Mouse (Mus musculus): ENCODE measurements around the gene Popdc2.
"Not testable (repeated sequence)": the region's sequence is repeated elsewhere in the genome, so short reads cannot be mapped to it uniquely, and the experiment has no call there.

Gene Popdc2

DNA sequence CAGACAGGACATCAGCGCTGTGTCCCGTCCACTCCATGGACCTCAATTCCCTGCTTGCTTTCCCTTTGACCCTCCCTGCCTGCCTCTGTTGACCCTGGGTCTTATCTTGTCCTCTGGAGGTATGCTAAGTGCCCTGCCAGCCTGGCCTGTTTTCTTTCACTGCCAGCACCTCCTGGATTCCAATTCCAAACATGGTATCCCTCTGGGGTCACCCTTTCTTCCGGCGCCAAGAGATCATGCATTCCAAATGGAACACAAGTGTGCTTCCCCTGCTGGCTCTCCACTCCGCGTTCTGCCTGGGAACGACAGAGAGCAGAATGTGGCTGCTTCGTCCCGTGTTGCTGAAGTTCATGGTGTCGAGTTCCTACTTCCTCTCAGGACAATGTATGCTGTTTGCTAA is at the start of gene Popdc2:
Gene Popdc2, plus strand, starts transcription at position 277 of the 400 bp plus-strand sequence.
- no peak for DNase-seq (ENCODE audit: low spot score in 2 of 2)

DNA sequence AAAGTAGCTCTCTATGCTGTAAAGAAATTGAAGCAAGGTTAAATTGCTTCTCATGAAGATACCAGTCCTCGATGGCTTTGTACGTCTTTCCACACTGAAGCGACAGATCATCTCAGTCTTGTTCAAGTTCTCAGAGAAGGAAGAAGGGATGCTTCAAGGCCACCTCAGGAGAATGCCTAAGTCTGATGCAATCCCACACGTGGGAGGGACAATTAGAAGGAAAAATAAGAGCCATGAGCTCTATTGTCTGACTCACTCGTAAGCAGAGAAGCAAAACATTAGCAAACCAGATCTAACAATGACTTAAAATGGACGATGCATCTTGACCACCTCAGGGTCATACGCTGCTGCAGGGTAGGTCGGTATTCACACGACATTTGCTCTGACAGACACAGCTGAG is 43.5 kb upstream of the Popdc2 start:
- DNase-seq (ENCODE audit: low spot score in 2 of 2): no peak

DNA sequence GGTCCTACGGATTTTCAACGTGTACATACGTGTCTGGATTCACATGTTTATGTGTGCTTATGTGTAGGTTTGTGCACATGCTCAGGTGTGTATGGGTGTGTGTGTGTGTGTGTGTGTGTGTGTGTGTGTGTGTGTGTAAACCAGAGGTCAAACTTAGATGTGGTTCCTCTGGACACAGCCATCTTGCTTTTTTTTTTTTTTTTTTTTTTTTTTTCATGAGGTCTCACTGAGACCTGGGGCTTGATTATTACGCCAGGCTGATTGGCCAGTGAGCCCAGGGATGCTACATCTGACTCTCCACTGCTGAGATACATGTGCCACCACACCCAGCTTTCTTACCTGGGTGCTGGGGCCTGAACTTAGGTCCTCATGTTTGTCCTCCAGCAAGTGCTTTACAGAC is 42.9 kb upstream of the Popdc2 start:
- DNase-seq (ENCODE audit: low spot score in 2 of 2): no peak

DNA sequence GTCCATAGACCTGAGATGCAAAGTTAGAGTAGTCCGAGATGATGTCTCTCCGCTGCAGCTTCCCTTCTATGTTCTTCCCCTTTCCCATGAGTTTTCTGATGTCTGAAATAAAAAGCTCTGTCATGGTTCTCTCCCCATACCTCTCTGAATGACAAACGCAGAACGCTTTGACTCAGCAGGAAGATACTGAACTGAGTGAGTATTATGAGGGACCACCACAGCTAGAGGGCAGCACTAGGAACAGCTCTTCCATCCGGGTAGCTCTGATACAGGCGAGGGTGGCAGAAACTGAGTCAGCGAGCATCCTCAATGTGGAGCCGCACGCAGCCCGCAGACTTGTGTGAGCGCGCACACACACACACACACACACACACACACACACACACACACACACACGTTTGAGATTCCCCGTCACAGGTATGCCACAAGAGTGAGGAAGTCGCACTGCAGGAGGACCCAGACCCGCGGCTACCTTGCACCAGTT is 40.5 kb upstream of the Popdc2 start:
- DNase-seq (ENCODE audit: low spot score in 2 of 2): peak in 1 of 2 experiments; percentile 26

DNA sequence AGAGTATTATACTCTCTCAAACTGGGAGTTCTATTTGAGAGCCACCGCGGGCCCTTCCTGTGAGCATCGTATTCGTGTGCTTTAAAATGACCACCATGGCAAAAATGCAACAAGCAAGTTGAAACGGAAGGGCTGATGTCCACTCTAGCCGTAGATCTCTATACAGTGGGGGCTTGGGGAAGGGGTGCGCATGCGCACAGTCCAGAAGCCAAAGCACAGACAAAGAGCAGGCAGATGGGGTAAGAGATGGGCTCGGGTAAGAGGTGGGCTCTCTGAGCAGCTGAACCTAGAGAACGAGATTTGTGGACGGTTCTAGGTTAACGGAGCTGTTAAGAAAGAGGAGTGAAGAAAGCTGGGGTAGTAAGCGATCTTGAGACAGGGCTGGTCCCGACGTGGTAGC is 37.7 kb upstream of the Popdc2 start:
- no peak for DNase-seq (ENCODE audit: low spot score in 2 of 2)

DNA sequence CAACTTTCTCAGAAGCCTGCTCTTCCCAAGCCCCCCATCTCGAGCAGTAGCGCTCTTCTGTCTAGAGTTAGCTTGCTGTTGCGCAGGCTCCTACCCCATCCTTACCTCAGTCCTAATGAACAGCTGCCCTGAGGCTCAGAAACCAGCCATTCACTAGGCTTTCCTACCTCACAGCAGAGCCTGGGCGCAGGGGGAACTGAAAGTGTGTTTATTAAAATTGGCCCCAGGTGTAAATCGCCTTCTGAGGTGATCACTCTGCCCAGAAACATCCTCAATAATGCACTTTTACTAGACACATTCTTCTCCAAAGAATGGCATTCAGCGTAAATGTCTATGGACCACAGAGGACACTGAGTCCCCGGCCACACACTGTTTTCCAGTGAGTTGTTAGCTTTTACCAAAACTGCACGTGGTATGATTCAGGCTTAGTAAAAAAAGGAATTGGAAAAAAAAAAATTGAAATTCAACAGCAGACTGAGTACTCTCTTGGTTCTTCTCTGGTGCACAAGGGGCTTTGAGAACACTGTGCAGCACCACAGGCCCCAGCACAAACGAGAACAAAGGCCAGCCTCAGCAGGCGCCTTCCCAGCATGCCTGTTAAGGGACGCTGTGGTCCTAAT is 35.1 kb upstream of the Popdc2 start:
- DNase-seq (ENCODE audit: low spot score in 2 of 2): no peak

DNA sequence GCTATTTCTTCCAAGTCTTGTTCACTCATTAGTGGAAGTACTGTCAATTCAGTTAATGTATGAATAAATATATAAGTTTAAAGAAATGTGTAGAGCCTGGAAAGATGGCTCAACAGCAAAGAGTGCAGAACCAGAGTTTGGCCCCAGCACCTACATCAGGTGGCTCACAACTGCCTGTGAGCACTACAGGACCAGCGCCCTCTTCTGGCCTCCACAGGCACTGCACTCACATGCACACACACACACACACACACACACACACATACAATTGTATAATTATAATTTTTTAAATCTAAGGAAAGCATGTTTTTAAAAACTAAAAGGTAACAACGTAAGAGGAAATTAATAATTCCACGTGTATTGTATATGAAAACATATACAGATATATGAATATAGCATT is 32.7 kb upstream of the Popdc2 start:
- no peak for DNase-seq (ENCODE audit: low spot score in 2 of 2)

DNA sequence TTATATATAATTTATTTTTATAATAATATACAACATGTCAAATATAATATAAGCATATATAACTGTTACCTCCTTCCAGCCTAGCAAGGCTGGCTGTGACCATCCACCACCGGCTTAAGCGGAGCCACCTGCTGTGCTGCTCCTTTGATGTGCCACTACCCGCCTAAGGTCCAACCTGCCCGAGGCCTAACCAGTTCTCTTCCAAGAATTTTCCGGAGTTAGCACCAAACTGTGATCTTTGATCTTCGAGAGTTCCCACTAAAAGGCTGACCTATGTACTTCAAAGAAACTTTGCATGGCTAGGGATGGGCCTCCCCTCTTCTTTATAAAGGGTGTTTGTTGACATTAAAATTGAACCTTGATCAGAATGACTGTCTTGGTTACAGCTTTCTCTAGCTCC is 27.6 kb upstream of the Popdc2 start:
- DNase-seq (ENCODE audit: low spot score in 2 of 2): no peak

DNA sequence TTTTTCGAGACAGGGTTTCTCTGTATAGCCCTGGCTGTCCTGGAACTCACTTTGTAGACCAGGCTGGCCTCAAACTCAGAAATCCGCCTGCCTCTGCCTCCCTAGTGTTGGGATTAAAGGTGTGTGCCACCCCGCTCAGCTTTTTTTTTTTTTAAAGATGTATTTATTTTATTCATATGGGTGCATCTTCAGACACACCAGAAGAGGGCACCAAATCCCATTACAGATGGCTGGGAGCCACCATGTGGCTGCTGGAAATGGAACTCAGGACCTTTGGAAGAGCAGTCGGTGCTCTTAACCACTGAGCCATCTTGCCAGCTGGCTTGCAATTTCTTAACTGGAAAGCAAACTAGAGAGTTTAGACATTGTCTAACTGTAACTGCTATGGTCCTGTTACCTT is 23.9 kb upstream of the Popdc2 start:
- not testable (repeated sequence) for DNase-seq (ENCODE audit: low spot score in 2 of 2)

DNA sequence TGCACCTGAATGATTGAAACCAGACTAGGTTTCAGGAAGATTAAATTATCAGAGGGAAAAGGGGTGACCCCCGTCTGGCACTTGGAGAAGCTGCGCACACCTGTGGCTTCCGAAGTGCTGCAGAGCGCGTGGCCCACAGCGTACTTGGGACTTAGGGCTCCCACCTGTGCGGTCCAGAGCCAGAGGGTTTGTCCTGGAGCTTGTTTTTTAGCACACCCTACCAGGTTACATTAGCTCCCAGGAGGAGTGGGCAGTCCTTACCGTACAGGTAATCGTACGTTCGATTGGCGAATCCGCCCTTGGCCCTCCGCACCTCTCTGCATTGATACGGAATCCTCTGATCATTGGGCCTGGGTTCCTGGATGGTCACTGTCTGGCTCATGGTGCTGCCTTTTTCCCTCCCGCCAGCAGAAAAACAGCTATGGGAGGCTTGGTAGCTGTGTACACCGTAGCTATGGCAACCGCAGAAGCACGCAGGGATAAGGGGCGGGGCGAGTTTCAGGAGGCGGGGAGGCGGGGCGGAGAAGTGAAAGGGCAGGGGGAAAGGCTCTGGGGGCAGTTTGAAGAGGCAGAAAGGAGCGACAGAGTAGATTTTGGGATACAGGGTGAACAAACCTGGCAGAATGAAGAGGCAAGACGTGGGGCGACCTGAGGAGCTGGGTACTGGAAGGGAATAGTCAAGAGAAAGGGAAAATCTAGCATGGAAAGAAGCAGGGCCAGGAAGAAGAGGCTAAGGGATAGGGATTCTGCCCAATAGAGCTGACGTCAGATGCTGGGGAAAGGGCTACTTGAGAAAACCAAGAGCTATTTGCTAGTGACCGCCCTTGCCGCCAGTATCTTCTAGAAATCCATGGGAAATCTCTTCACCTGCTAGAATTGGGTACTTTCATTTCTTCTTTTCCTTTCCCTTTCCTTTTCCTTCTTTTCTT is 20.3 kb upstream of the Popdc2 start, which contains the start of gene Maats1:
Gene Maats1, minus strand, starts transcription at position 748 of the 929 bp plus-strand sequence.
- DNase-seq (ENCODE audit: low spot score in 2 of 2): peak in 1 of 2 experiments; percentile 21

DNA sequence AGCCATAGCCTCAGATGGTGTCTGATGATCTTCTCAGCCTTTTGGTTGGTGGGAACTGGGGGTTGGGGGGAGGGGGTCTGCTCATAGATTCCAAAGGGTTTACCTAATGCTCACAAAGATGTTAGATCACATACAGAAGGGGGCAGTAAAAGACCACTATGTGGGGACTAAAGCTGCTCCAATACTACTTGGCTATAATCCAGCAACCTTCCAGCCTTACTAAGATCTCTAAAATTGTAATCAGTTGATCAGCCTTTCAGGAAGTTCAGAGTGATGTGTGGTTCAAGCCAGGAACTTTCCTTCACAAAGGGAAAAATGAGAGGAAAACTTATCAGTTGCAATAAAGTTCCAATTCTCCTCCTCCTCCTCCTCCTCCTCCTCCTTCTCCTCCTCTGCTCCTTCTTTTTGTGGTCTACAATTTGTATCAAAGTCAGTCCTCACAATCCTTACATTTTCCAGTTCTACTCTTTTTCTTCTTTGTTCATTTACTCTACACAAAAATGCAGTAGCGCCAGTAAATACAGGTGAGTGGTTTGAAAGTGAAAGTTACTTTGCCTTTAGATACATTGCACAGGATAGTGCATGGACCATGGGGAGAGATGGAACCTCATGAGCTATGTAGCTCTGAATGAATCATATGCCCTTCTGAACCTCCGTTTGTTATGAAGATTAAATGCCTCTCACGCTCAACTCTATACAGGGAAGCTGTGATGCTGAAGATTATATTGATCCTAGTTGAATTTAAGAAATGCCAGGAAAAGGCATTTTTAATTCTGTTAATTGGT is 16.9 kb upstream of the Popdc2 start:
- no peak for DNase-seq (ENCODE audit: low spot score in 2 of 2)

DNA sequence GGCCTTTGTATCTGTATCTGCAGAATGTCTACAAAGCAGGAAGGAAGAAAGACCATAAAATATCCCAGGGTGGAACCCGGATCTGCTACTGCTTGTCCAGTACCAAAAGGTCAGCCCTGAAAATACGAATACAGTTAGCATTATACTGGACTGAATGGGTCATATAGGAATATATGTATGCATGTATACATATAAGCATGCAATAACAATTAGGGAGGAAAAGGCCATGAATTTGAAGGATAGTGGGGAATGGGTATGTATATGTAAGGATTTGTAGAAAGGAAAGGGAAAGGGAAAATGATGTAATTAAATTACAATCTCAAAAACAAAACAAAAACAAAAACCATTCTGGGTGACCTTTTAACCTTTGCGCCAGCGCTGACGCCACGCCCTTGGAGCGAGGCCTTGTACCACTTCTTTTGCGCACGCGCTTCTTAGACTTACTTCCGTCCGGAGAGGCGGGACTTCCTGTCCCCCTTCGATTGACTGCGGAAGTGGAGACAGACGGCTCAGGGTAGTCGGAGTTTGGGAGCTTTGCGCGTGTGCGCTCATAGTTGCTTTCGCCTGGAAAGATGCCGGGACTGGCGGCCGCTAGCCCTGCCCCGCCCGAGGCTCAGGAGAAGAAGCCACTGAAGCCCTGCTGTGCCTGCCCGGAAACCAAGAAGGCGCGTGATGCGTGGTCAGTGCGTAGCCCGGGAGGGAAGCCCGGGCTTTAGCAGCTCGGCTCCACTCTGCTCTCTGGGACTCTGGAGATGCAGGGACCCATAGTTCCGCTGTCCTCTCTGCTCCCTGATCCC is 15.3 kb upstream of the Popdc2 start, which contains the start of the genes Cox17 and Gm21987:
Gene Cox17, plus strand, starts transcription at position 463 of the 797 bp plus-strand sequence.
Gene Gm21987, plus strand, starts transcription at position 512 of the 797 bp plus-strand sequence.
- peak; percentile 79 to 88 for DNase-seq (ENCODE audit: low spot score in 2 of 2)

DNA sequence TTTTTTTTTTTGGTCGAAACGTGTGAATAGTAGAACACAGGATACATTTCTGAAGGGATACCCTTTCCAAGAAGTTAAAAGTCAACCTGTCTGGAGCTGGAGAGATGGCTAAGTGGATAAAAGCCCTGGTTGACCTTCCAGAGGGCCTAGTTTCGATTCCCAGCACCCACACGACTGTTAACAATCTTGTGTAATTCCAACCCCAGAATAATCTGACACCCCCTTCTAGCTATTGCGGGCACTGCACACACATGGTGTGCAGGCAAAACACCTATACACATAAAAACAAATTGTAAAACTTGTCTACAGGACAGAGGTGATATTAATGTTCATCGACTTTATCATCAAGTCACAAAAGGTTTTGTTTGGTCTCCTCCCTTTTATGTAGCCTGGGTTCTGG is 14.4 kb upstream of the Popdc2 start:
- no peak for DNase-seq (ENCODE audit: low spot score in 2 of 2)

DNA sequence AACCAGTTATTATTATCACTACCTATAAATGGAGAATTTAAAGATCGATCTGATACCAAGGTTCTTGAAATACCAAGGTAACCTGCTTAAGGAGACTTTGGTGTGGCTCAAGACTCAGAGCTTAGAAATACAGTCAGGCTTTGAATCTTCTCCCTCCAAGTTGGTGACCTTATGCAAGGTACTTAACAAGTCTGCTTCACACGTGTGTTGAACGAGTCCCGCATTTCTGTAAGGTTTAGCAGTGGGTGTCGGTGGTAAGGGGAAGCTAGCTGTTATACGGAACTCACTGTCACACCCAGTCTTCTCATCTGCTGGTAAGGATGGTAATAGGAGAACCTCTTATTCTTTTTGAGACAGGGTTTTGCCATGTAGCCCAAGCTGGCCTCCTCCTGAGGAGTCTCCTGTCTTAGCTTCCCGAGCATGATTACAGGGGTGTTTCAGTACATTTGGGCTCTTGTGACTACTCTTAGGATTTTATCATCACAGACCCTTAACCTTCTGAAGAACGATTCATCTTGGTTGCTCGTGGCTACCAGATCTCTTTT is 13.7 kb upstream of the Popdc2 start:
- no peak for DNase-seq (ENCODE audit: low spot score in 2 of 2)

DNA sequence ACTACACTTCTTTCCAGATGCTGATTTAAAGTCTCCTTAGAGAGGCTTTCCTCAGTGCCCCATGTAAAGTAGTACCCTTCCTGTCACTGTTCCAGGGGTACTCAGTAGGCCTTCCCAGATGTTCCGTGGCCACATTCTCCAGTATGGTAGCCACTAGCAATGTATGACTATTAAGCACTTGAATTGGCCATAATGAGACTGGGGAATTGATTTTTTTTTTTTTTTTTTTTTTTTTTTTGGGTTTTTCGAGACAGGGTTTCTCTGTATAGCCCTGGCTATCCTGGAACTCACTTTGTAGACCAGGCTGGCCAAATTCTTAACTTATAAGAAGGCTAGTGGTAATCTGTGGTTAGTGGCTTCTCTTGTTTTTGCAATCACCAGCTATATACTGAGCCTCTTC is 12.1 kb upstream of the Popdc2 start:
- no peak for DNase-seq (ENCODE audit: low spot score in 2 of 2)

DNA sequence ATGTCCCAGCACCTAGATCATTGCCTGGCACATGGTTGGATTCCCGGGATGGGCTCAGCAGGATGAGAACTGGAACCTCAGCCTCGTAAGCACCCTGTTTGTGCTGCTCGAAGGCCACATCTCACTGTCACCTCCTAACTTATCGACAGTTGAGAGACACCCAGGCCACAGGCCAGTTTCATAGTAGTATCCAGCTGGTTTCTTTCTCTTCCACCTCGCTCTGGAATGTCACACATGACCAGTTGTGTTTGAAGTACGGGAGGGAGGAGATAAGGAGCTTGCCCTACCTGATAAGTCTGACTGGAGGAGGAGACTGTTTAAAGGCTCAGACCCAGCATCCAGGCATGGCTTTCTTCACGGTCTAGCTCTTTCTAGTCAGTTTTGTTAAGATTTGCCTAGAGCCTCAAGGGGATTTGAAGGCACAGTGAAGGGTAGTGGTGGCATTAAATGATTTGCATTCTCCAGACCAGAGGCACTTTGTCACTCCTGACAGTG is 11.6 kb upstream of the Popdc2 start:
- no peak for DNase-seq (ENCODE audit: low spot score in 2 of 2)

DNA sequence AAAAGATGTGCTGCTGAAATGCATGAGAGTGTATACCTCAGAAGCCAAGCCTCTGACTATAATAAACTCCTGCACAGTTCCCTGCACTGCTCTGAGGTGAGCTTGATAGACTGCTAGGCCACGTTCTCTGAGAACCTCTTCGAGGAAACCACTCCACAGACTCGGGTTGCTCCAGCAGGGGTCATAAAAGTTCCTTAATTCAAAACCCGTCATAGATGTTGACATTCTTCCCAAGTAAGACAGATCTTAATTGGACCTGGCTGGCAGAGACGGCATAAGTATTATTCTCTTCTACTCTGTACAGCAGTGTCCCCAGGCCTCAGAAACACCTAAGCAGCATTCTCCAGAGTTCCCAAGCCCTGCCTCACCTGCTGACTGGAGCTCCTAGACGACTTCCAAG is 11.1 kb upstream of the Popdc2 start:
- no peak for DNase-seq (ENCODE audit: low spot score in 2 of 2)

DNA sequence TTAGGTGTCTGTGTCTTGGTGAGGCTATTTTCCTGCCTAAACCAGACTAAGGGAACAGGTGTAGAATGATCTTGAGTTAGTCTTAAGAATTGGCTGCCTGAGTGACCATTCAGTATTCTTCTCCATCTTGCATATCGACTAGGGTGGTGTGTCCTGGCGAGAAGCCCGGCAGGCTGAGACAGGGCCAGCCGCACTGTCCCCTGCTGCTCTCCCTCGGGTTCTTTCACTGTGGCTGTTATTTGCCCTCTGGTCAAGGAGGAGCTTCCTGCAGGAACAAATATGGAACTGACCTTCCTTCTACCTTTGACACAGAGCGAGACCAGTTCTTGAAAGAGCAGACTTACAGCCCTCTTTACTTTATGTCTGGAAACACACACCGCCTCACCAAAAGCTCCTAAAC is 10.0 kb upstream of the Popdc2 start:
- DNase-seq (ENCODE audit: low spot score in 2 of 2): no peak

DNA sequence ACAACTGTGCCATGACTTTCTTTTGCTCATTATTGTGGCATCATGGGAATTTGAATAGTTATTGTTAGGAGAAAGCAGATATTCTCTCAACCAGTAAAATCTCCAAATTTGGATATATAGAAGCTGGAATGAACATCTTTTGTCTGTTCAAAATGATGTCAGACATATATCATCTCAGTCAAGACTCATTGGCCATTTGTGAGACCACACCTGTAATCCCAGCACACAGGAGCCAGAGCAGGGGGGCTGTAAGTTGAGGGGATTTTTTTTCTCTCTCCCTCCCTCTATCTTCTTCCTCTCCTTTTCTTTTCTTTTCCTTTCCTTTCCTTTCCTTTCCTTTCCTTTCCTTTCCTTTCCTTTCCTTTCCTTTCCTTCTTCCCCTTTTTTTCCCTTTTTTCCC is 9.2 kb upstream of the Popdc2 start:
- no peak for DNase-seq (ENCODE audit: low spot score in 2 of 2)

DNA sequence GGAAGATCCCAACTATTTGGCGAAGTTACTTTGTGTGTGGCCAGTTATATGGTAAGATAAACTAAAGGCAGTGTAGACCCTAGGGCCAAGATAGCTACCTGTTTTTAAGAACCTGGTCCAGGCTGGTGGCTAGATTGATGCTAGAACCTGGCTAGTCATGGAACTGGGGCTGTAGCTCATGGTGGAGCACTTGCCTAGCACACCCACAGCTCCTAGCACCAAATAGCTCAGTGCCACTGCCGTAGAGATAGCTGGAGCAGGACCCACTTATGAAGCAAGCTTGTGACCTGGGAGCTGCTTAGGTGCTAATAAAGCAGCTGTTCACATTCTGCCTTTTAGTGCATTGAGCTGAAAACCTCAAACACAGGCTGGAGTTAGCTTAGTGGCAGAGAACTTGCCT is 8.4 kb upstream of the Popdc2 start:
- DNase-seq (ENCODE audit: low spot score in 2 of 2): no peak
